8 mouse cellular contexts compared by ENCODE assay signal in the genomic region with DNA sequence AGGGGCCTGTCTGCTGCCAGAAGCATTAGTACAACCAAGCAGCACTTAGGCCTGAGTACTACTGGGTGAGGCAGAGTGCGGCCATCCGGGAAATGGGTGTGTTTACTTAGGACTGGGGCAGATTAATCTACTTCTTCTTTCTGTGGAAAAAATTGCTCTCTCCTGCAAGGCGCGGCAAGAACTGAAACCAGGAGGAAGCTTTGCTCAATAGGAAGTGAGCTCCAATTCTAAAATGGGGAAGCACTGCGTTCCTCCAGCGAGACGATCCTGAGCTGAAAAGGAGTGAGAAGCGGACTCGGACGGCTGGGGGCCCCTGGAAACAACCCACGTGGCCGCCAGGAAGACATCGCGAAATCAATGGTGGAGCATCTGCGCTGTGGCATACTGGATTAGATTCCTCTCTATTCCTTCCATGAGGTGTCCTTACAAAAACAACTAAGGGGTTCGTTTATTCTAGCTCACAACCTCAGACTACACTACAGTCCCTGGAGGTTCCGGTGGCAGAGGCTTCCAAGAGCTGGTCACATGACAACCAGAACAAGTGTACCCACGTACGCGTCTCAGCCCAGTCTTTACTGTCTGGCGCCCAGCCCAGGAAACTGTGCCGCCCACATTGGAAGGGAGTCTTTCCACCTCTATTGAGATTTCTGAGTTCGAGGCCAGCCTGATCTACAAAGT. TPM values are rescaled to one million over a fixed set of nuclear protein-coding genes. Genes with fewer than 3 reads are reported as not detected.
DNase-seq lines count a peak whose midpoint lies in the region; ATAC-seq and TF ChIP-seq lines count a peak whose summit lies in the region.

No protein-coding gene starts in this region.

- no peak overlapping the region for H3K4me3 ChIP-seq in kidney, adult 2 months (ENCODE audit: insufficient read depth, low read depth, low read length)
- H3K4me3 ChIP-seq in liver, embryonic 11.5 days (ENCODE audit: low read depth, low read length): peak overlapping the region; percentile 15
- no peak overlapping the region for H3K4me3 ChIP-seq in midbrain, embryonic 10.5 days

- H3K36me3 ChIP-seq in kidney, adult 2 months (ENCODE audit: control insufficient read depth, insufficient read depth, low read length): no peaks in the 10 kb centered on the region
- H3K36me3 ChIP-seq in liver, embryonic 11.5 days (ENCODE audit: control insufficient read depth, insufficient read depth, low read length): no peaks in the 10 kb centered on the region
- peaks cover 16% of the 10 kb centered on the region for H3K36me3 ChIP-seq in midbrain, embryonic 10.5 days

- TF ChIP-seq CTCF in kidney, adult 2 months (conservative IDR thresholded peaks at IDR 0.05; ENCODE audit: insufficient read depth, insufficient read length, low read depth, low read length): no peak

- peak overlapping the region; percentile 50 for H3K4me2 ChIP-seq in liver, embryonic 11.5 days

- peak; percentile 24 for DNase-seq in NIH3T3 (ENCODE audit: low read depth)
- DNase-seq in gastrocnemius, postnatal 14 days: peak; percentile 44
- peak; percentile 77 for DNase-seq in kidney, adult 2 months
- DNase-seq in liver, embryonic 11.5 days (ENCODE audit: low spot score): peak; percentile 45
- peak; percentile 54 for DNase-seq in right cerebral cortex, adult 18-20 months
- peak; percentile 60 for DNase-seq in thymus, postnatal 4 days
- DNase-seq in midbrain, embryonic 10.5 days (ENCODE audit: low spot score): no peak

- no peaks in the 10 kb centered on the region for H3K9me3 ChIP-seq in liver, embryonic 11.5 days (ENCODE audit: control insufficient read depth, low read length)
- no peaks in the 10 kb centered on the region for H3K9me3 ChIP-seq in midbrain, embryonic 10.5 days (replicated peaks)

- 47% methylated on average over 23 of the region's 23 CpGs for WGBS in kidney, adult 2 months
- WGBS in liver, embryonic 11.5 days: 36% methylated on average over 23 of the region's 23 CpGs
- 70% methylated on average over 23 of the region's 23 CpGs for WGBS in midbrain, embryonic 10.5 days

- H3K27ac ChIP-seq in kidney, adult 2 months (ENCODE audit: insufficient read depth, low read depth, low read length): no peak overlapping the region; the same call in 1 of the 2 replicates
- H3K27ac ChIP-seq in liver, embryonic 11.5 days (ENCODE audit: low read depth, low read length): peak overlapping the region; percentile 6; the same call in 1 of the 2 replicates
- no peak overlapping the region for H3K27ac ChIP-seq in midbrain, embryonic 10.5 days (replicated peaks)

- peak; percentile 91 for ATAC-seq in CD4-positive, CD25-positive, alpha-beta regulatory T cell, adult 4 months
- peak; percentile 75 for ATAC-seq in liver, embryonic 11.5 days (replicated peaks; ENCODE audit: low FRiP score)

- peak overlapping the region; percentile 4 for H3K9ac ChIP-seq in liver, embryonic 11.5 days (ENCODE audit: low read depth, low read length)

- intact Hi-C loops in gastrocnemius, postnatal 14 days (cut with DNase I; ENCODE audit: low total_unique reads): loop anchor here (10.0 kb wide), 1 partner anchor 391 kb away; no protein-coding TSS in a partner anchor

- no peaks in the 10 kb centered on the region for H3K4me1 ChIP-seq in kidney, adult 2 months (ENCODE audit: control insufficient read depth, insufficient read depth, low read length)
- H3K4me1 ChIP-seq in liver, embryonic 11.5 days (replicated peaks; ENCODE audit: control insufficient read depth, insufficient read depth, low read length): peaks cover 5% of the 10 kb centered on the region; the same call in 1 of the 2 replicates
- H3K4me1 ChIP-seq in midbrain, embryonic 10.5 days: no peaks in the 10 kb centered on the region

- no peaks in the 10 kb centered on the region for H3K27me3 ChIP-seq in kidney, adult 2 months (replicated peaks; ENCODE audit: control insufficient read depth, insufficient read depth, low read length)
- H3K27me3 ChIP-seq in liver, embryonic 11.5 days (replicated peaks; ENCODE audit: control insufficient read depth, insufficient read depth, low read length): no peaks in the 10 kb centered on the region
- no peaks in the 10 kb centered on the region for H3K27me3 ChIP-seq in midbrain, embryonic 10.5 days (ENCODE audit: low read depth, poor library complexity, severe bottlenecking)

- no peak for TF ChIP-seq POLR2A in kidney, adult 2 months (IDR thresholded peaks at IDR 0.05; ENCODE audit: low read depth, low read length)

RNA-seq across cellular contexts. Expression of gene Cep19, which starts 14.1 kb away (rescaled TPM):
- polyA plus RNA-seq in CD4-positive, CD25-positive, alpha-beta regulatory T cell, adult 4 months (2017; shearing (Covaris generic)): 10 to 100 TPM; 35.0 to 37.8 TPM
- total RNA-seq in gastrocnemius, postnatal 14 days (2021): 1 to 10 TPM; 6.1 to 7.6 TPM
- polyA plus RNA-seq in kidney, adult 2 months (2012; rRNA removed): 17.2 and 18.9 TPM in 2 replicates
- polyA plus RNA-seq in liver, embryonic 11.5 days (2014; fragmentation: Nextera tagmentation; extraction: Ambion mirVana): 14.3 and 14.7 TPM in 2 replicates
- 36.2 and 38.3 TPM in 2 replicates for polyA plus RNA-seq in midbrain, embryonic 10.5 days (2016; fragmentation: Nextera tagmentation; extraction: Ambion mirVana)

RNA-seq across cellular contexts. Expression of gene Pigx, which starts 14.1 kb away (rescaled TPM):
- 100 to 1,000 TPM; 108 to 131 TPM for polyA plus RNA-seq in CD4-positive, CD25-positive, alpha-beta regulatory T cell, adult 4 months (2017; shearing (Covaris generic))
- 10 to 100 TPM; 12.3 to 12.9 TPM for total RNA-seq in gastrocnemius, postnatal 14 days (2021)
- polyA plus RNA-seq in kidney, adult 2 months (2012; rRNA removed): 29.0 and 33.2 TPM in 2 replicates
- 57.1 and 63.0 TPM in 2 replicates for polyA plus RNA-seq in liver, embryonic 11.5 days (2014; fragmentation: Nextera tagmentation; extraction: Ambion mirVana)
- 148 and 153 TPM in 2 replicates for polyA plus RNA-seq in midbrain, embryonic 10.5 days (2016; fragmentation: Nextera tagmentation; extraction: Ambion mirVana)

RNA-seq across cellular contexts. Expression of gene Pak2, which starts 34.5 kb away (rescaled TPM):
- 10 to 100 TPM; 65.2 to 77.0 TPM for polyA plus RNA-seq in CD4-positive, CD25-positive, alpha-beta regulatory T cell, adult 4 months (2017; shearing (Covaris generic))
- total RNA-seq in gastrocnemius, postnatal 14 days (2021): 10 to 100 TPM; 18.9 to 19.7 TPM
- polyA plus RNA-seq in kidney, adult 2 months (2012; rRNA removed): 15.7 and 18.3 TPM in 2 replicates
- 30.0 and 32.9 TPM in 2 replicates for polyA plus RNA-seq in liver, embryonic 11.5 days (2014; fragmentation: Nextera tagmentation; extraction: Ambion mirVana)
- 40.8 and 45.1 TPM in 2 replicates for polyA plus RNA-seq in midbrain, embryonic 10.5 days (2016; fragmentation: Nextera tagmentation; extraction: Ambion mirVana)

RNA-seq across cellular contexts. Expression of gene Nrros, which starts 51.7 kb away (rescaled TPM):
- polyA plus RNA-seq in CD4-positive, CD25-positive, alpha-beta regulatory T cell, adult 4 months (2017; shearing (Covaris generic)): 10 to 100 TPM; 61.7 to 77.0 TPM
- total RNA-seq in gastrocnemius, postnatal 14 days (2021): 1 to 10 TPM; 5.3 to 5.6 TPM
- 7.9 and 11.6 TPM in 2 replicates for polyA plus RNA-seq in kidney, adult 2 months (2012; rRNA removed)
- polyA plus RNA-seq in liver, embryonic 11.5 days (2014; fragmentation: Nextera tagmentation; extraction: Ambion mirVana): 34.4 and 35.4 TPM in 2 replicates
- polyA plus RNA-seq in midbrain, embryonic 10.5 days (2016; fragmentation: Nextera tagmentation; extraction: Ambion mirVana): 8.9 and 9.1 TPM in 2 replicates
